Mouse (Mus musculus) stomach, postnatal 0 days (tissue): Measurements from ENCODE around the gene Nf1.

Experiments
- CTCF ChIP-seq: IDR thresholded peaks from 2 replicates; pipeline ENCODE4 v1.5.1; 2016; ENCODE audit warnings: antibody characterized with exemption, low read depth, mild to moderate bottlenecking, moderate library complexity
- EP300 ChIP-seq: optimal IDR thresholded peaks from 2 replicates; pipeline ENCODE3; 2016; ENCODE audit warnings: antibody characterized with exemption

DNA sequence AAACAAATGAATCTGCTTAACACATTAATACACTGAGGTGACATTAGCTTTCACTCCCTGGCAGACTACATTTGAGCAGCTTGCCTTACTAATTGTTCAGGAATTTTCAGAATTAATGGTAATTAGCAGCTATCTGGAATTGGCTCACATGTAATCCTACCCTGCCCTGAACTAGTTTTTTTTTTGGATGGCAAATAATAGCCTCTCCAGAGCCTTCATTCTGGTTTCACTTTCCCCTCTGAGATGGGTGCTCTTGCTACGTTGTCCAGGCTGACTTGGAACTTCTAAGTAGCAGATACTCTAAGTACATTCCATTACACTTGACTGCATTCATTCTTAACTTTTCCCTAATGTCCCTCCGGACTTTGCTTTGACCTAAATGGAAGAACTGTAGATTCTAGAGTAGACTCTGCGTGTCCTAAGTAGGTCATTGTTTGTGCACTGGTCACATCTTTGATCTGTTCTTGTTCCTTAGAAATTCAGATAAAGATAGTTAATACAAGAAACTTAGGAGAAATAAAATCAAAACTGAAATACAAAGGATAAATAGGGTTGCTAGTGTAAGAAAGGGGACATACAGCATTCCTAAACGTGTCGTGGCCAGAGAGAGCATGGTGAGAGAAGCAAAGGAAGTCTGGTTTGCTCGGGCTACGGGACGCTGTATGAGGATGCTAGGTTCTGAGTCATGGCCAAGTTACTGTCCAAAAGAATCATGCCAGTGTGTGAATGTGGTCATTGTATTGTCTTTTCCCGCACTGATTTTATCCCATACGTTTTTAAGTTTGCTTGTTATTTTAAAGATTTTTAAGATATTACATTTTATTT, 155.7 kb downstream of the Nf1 start:
- no peak for TF ChIP-seq CTCF
- TF ChIP-seq EP300 = no peak
